Mouse (Mus musculus): ENCODE measurements around the gene Cfap161. TPM values are rescaled to one million over a fixed set of nuclear protein-coding genes. Genes with fewer than 3 reads are reported as not detected.
A peak's percentile ranks its signal among the peaks of the same experiment; 100 is the strongest.

Gene Cfap161
- 0.49 and 0.55 TPM in 2 replicates for polyA plus RNA-seq (2014; fragmentation: Nextera tagmentation; extraction: Ambion mirVana)

GRCm38 (mm10) chr7:83794705-83795104 is at the start of gene Cfap161:
Gene Cfap161, minus strand, starts transcription at chr7:83794880.
- H3K9ac ChIP-seq (replicated peaks; ENCODE audit: low read length) = no peak within 1 kb of the TSS
- no peak within 1 kb of the TSS for H3K4me3 ChIP-seq (replicated peaks; ENCODE audit: low read depth, low read length)
- peak within 1 kb of the TSS; percentile 42 for H3K4me2 ChIP-seq (ENCODE audit: low read length)
- H3K4me1 ChIP-seq (ENCODE audit: control insufficient read depth, insufficient read depth, low read length) = peaks cover 8% of the 10 kb centered on the region
- 2% methylated on average over 14 of the region's 14 CpGs for WGBS
- peak; percentile 92 for ATAC-seq (ENCODE audit: low FRiP score, low TSS enrichment)
- H3K36me3 ChIP-seq (ENCODE audit: control insufficient read depth, insufficient read depth, low read length) = no peaks in the 10 kb centered on the region
- no peaks in the 10 kb centered on the region for H3K27me3 ChIP-seq (ENCODE audit: control insufficient read depth, insufficient read depth, low read length)
- no peak within 1 kb of the TSS for H3K27ac ChIP-seq (replicated peaks; ENCODE audit: low read depth, low read length)
- peak; percentile 91 for DNase-seq
- H3K9me3 ChIP-seq (ENCODE audit: control insufficient read depth, low read length) = no peaks in the 10 kb centered on the region

DNA sequence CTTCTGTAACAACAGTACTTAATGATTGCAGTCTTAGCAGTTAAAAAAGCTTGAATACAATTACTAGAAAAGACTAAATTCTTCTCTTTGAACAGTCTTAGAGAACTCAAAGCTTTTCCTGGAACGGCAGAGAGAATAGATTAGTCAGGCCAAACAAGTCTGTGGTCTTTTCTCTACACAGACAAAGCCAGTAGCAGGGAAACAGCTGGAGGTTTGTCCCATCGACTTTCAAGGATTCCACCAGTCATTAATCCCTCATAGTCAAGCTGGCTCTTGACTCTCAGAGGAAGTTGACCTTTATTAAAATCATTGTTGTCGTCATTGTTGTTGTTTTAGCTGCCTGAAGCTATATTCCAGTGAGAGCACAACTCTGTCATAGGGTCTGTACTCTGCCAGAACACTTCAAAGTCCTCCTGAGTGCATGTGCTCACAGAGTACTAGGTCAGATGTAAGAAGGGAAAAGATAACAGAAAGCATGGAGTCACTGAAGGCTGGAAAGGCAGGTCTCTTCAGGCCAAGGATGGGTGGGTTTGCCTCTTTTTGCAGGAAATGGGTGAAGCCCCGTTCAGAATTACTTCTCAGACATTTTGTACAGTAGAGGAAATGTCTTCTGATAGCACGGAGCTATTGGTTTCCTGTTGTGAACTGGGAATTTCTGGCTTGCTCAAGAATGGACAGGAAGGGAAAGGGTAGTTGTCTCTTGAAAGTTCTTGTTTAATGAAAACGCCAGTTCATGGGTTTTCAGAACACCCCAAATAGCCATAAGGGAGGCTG is 48.0 kb upstream of the Cfap161 start:
- 47% methylated on average over 6 of the region's 6 CpGs for WGBS
- no peaks in the 10 kb centered on the region for H3K27me3 ChIP-seq (ENCODE audit: control insufficient read depth, insufficient read depth, low read length)
- no peak overlapping the region for H3K9ac ChIP-seq (replicated peaks; ENCODE audit: low read length)
- no peaks in the 10 kb centered on the region for H3K36me3 ChIP-seq (ENCODE audit: control insufficient read depth, insufficient read depth, low read length)
- H3K27ac ChIP-seq (replicated peaks; ENCODE audit: low read depth, low read length) = no peak overlapping the region
- H3K9me3 ChIP-seq (ENCODE audit: control insufficient read depth, low read length) = no peaks in the 10 kb centered on the region
- H3K4me1 ChIP-seq (ENCODE audit: control insufficient read depth, insufficient read depth, low read length) = no peaks in the 10 kb centered on the region
- H3K4me3 ChIP-seq (replicated peaks; ENCODE audit: low read depth, low read length) = no peak overlapping the region
- ATAC-seq (ENCODE audit: low FRiP score, low TSS enrichment) = no peak
- H3K4me2 ChIP-seq (ENCODE audit: low read length) = no peak overlapping the region
- no peak for DNase-seq

- H3K27ac ChIP-seq (replicated peaks; ENCODE audit: low read depth, low read length) = no peak overlapping the region
- no peak for DNase-seq
- 84% methylated on average over 2 of the region's 2 CpGs for WGBS
Observed at GRCm38 (mm10) chr7:83840076-83840475, 45.4 kb upstream of the Cfap161 start.

GRCm38 (mm10) chr7:83838525-83839224 is 44.0 kb upstream of the Cfap161 start:
- H3K36me3 ChIP-seq (ENCODE audit: control insufficient read depth, insufficient read depth, low read length) = no peaks in the 10 kb centered on the region
- H3K9ac ChIP-seq (replicated peaks; ENCODE audit: low read length) = no peak overlapping the region
- H3K4me3 ChIP-seq (replicated peaks; ENCODE audit: low read depth, low read length) = no peak overlapping the region
- 81% methylated on average over 5 of the region's 5 CpGs for WGBS
- no peaks in the 10 kb centered on the region for H3K9me3 ChIP-seq (ENCODE audit: control insufficient read depth, low read length)
- no peaks in the 10 kb centered on the region for H3K4me1 ChIP-seq (ENCODE audit: control insufficient read depth, insufficient read depth, low read length)
- ATAC-seq (ENCODE audit: low FRiP score, low TSS enrichment) (no peak), DNase-seq (no peak)
- H3K27ac ChIP-seq (replicated peaks; ENCODE audit: low read depth, low read length) = no peak overlapping the region
- H3K27me3 ChIP-seq (ENCODE audit: control insufficient read depth, insufficient read depth, low read length) = no peaks in the 10 kb centered on the region
- no peak overlapping the region for H3K4me2 ChIP-seq (ENCODE audit: low read length)

More at GRCm38 (mm10) chr7:83840076-83840475, 45.4 kb upstream of the Cfap161 start:
- H3K27me3 ChIP-seq (ENCODE audit: control insufficient read depth, insufficient read depth, low read length) = no peaks in the 10 kb centered on the region
- no peak for ATAC-seq (ENCODE audit: low FRiP score, low TSS enrichment)
- no peaks in the 10 kb centered on the region for H3K36me3 ChIP-seq (ENCODE audit: control insufficient read depth, insufficient read depth, low read length)
- no peaks in the 10 kb centered on the region for H3K9me3 ChIP-seq (ENCODE audit: control insufficient read depth, low read length)
- no peaks in the 10 kb centered on the region for H3K4me1 ChIP-seq (ENCODE audit: control insufficient read depth, insufficient read depth, low read length)
- no peak overlapping the region for H3K4me3 ChIP-seq (replicated peaks; ENCODE audit: low read depth, low read length)
- H3K4me2 ChIP-seq (ENCODE audit: low read length) = no peak overlapping the region
- no peak overlapping the region for H3K9ac ChIP-seq (replicated peaks; ENCODE audit: low read length)

GRCm38 (mm10) chr7:83829355-83829754 is 34.7 kb upstream of the Cfap161 start:
- no peak overlapping the region for H3K27ac ChIP-seq (replicated peaks; ENCODE audit: low read depth, low read length)
- 90% methylated on average over 7 of the region's 7 CpGs for WGBS
- H3K4me3 ChIP-seq (replicated peaks; ENCODE audit: low read depth, low read length) = no peak overlapping the region
- no peak overlapping the region for H3K4me2 ChIP-seq (ENCODE audit: low read length)
- no peak for ATAC-seq (ENCODE audit: low FRiP score, low TSS enrichment)
- no peaks in the 10 kb centered on the region for H3K4me1 ChIP-seq (ENCODE audit: control insufficient read depth, insufficient read depth, low read length)
- no peaks in the 10 kb centered on the region for H3K9me3 ChIP-seq (ENCODE audit: control insufficient read depth, low read length)
- no peaks in the 10 kb centered on the region for H3K27me3 ChIP-seq (ENCODE audit: control insufficient read depth, insufficient read depth, low read length)
- no peak overlapping the region for H3K9ac ChIP-seq (replicated peaks; ENCODE audit: low read length)
- DNase-seq = no peak
- no peaks in the 10 kb centered on the region for H3K36me3 ChIP-seq (ENCODE audit: control insufficient read depth, insufficient read depth, low read length)

DNA sequence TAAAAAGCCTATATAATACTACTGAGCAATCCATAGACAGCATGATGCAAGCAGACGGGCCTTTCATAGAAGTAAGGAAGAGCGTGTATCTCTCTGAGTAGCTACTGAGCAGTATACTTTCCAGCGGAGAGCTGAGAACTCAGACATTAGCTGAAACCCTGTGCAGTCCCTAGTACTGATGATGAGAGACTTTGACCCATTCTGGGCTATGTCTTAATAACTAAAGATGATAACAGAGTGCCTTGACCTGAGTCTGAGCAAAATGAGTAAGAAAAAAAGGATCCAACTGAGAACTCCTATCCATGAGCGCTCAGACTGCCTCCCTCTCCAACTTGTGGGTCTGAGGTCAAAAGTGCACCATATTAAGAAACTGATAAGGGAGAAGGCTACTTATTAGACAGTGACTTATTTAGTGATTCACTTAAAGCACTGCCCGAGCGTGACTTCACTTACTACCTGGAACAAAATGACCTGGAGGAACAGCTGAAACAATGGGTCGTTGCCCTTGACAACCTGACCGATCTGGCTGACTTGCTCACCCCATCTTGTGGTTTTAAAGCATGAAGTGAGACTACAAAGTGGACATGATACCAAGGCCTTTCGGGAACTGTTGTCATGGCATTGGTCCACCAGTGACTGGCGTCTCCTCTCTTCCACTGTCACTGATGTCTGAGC is 32.9 kb upstream of the Cfap161 start:
- WGBS = 57% methylated on average over 10 of the region's 10 CpGs
- DNase-seq = no peak
- no peak overlapping the region for H3K27ac ChIP-seq (replicated peaks; ENCODE audit: low read depth, low read length)
- H3K4me1 ChIP-seq (ENCODE audit: control insufficient read depth, insufficient read depth, low read length) = no peaks in the 10 kb centered on the region
- no peaks in the 10 kb centered on the region for H3K27me3 ChIP-seq (ENCODE audit: control insufficient read depth, insufficient read depth, low read length)
- H3K4me2 ChIP-seq (ENCODE audit: low read length) = no peak overlapping the region
- H3K4me3 ChIP-seq (replicated peaks; ENCODE audit: low read depth, low read length) = no peak overlapping the region
- no peaks in the 10 kb centered on the region for H3K9me3 ChIP-seq (ENCODE audit: control insufficient read depth, low read length)
- no peak for ATAC-seq (ENCODE audit: low FRiP score, low TSS enrichment)
- no peaks in the 10 kb centered on the region for H3K36me3 ChIP-seq (ENCODE audit: control insufficient read depth, insufficient read depth, low read length)
- no peak overlapping the region for H3K9ac ChIP-seq (replicated peaks; ENCODE audit: low read length)

- Histone ChIP-seq H3K36me3 (ENCODE audit: control insufficient read depth, insufficient read depth, low read length) (no peaks in the 10 kb centered on the region), H3K9ac (replicated peaks; ENCODE audit: low read length) (no peak overlapping the region), H3K27me3 (ENCODE audit: control insufficient read depth, insufficient read depth, low read length) (no peaks in the 10 kb centered on the region), H3K27ac (replicated peaks; ENCODE audit: low read depth, low read length) (no peak overlapping the region), H3K4me1 (ENCODE audit: control insufficient read depth, insufficient read depth, low read length) (no peaks in the 10 kb centered on the region), H3K4me2 (ENCODE audit: low read length) (no peak overlapping the region), H3K9me3 (ENCODE audit: control insufficient read depth, low read length) (no peaks in the 10 kb centered on the region), H3K4me3 (replicated peaks; ENCODE audit: low read depth, low read length) (no peak overlapping the region)
- 89% methylated on average over 2 of the region's 2 CpGs for WGBS
- DNase-seq = no peak
- ATAC-seq (ENCODE audit: low FRiP score, low TSS enrichment) = no peak
Observed at GRCm38 (mm10) chr7:83826808-83827207, 32.1 kb upstream of the Cfap161 start.

DNA sequence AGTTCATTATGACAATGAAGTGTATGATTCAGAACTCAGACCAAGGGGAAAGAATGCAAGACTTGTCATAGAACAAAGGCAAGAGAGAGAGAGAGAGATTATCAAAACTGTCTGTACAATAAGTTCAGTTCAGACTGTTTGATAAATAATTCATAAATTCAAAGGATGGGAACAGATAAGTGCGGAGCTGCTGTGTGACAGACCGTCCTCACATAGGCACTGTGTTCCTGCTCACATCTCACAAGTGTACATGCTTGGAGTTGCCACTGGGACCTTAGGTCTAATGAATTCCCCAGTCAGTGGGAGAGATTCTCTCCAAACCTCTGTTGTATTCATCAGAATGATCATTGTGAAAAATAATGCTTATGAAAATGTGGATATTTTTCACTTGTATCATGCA is 27.3 kb upstream of the Cfap161 start:
- Histone ChIP-seq H3K4me2 (ENCODE audit: low read length) (no peak overlapping the region), H3K4me3 (replicated peaks; ENCODE audit: low read depth, low read length) (no peak overlapping the region), H3K36me3 (ENCODE audit: control insufficient read depth, insufficient read depth, low read length) (no peaks in the 10 kb centered on the region), H3K27ac (replicated peaks; ENCODE audit: low read depth, low read length) (no peak overlapping the region), H3K27me3 (ENCODE audit: control insufficient read depth, insufficient read depth, low read length) (no peaks in the 10 kb centered on the region), H3K9ac (replicated peaks; ENCODE audit: low read length) (no peak overlapping the region), H3K4me1 (ENCODE audit: control insufficient read depth, insufficient read depth, low read length) (no peaks in the 10 kb centered on the region), H3K9me3 (ENCODE audit: control insufficient read depth, low read length) (no peaks in the 10 kb centered on the region)
- DNase-seq (no peak), ATAC-seq (ENCODE audit: low FRiP score, low TSS enrichment) (no peak)
- 79% methylated on average over 2 of the region's 2 CpGs for WGBS

Data from midbrain, embryonic 14.5 days (tissue).